Mouse (Mus musculus) midbrain, embryonic 14.5 days (tissue): ENCODE measurements around the gene Slc9a2. TPM values are rescaled to one million over a fixed set of nuclear protein-coding genes. Genes with fewer than 3 reads are reported as not detected.
"Not testable (repeated sequence)": the region's sequence is repeated elsewhere in the genome, so short reads cannot be mapped to it uniquely, and the experiment has no call there.

Experiments
- ATAC-seq: fragments of 200-750 bp; cut with Nextera tagmentation; 2 replicates; pipeline ENCODE4 v1.8.0; 2017; ENCODE audit warnings: moderate number of reproducible peaks, moderate library complexity; ENCODE audit not compliant: low FRiP score, low TSS enrichment
- DNase-seq: peaks from one replicate; pipeline ENCODE4 v3.0.0-alpha.2; 2015
- H3K27ac ChIP-seq: fragments of 300-500 bp; sonication (generic); replicated peaks from 2 replicates; pipeline ENCODE4 v1.5.1; 2014; ENCODE audit warnings: mild to moderate bottlenecking, low read depth, low read length, moderate library complexity
- H3K27me3 ChIP-seq: fragments of 300-500 bp; sonication (generic); 2 replicates; pipeline ENCODE4 v1.6.1; 2014; ENCODE audit warnings: low read length, control low read depth, mixed read lengths; ENCODE audit not compliant: control insufficient read depth, insufficient read depth
- H3K36me3 ChIP-seq: fragments of 300-500 bp; sonication (generic); 2 replicates; pipeline ENCODE4 v1.6.1; 2014; ENCODE audit warnings: low read length, control low read depth; ENCODE audit not compliant: control insufficient read depth, insufficient read depth
- H3K4me1 ChIP-seq: fragments of 300-500 bp; sonication (generic); 2 replicates; pipeline ENCODE4 v1.6.1; 2014; ENCODE audit warnings: mild to moderate bottlenecking, antibody characterized with exemption, low read length, control low read depth; ENCODE audit not compliant: control insufficient read depth, insufficient read depth
- H3K4me2 ChIP-seq: fragments of 300-500 bp; sonication (generic); 2 replicates; pipeline ENCODE4 v1.6.1; 2014; ENCODE audit warnings: mild to moderate bottlenecking, low read length, moderate library complexity
- H3K4me3 ChIP-seq: fragments of 300-500 bp; sonication (generic); replicated peaks from 2 replicates; pipeline ENCODE4 v1.5.1; 2014; ENCODE audit warnings: low read depth, low read length
- H3K9ac ChIP-seq: fragments of 300-500 bp; sonication (generic); replicated peaks from 2 replicates; pipeline ENCODE4 v1.6.1; 2014; ENCODE audit warnings: mild to moderate bottlenecking, low read length, moderate library complexity
- H3K9me3 ChIP-seq: fragments of 300-500 bp; sonication (generic); 2 replicates; pipeline ENCODE4 v1.6.1; 2016; ENCODE audit warnings: low read length, control low read depth, mixed read lengths; ENCODE audit not compliant: control insufficient read depth
- WGBS: fragments of 180-500 bp; shearing (Covaris S2); extraction: QIAGEN DNeasy Blood & Tissue Kit; methylation state at CpG from one replicate; pipeline ENCODE4 v1.1.7; 2014; 5-methylcytosine and 5-hydroxymethylcytosine counted together
- polyA plus RNA-seq: library from polyadenylated mRNA; unstranded; fragments of >200 nt; fragmentation: Nextera tagmentation; extraction: Ambion mirVana; gene quantifications from 2 replicates; pipeline ENCODE4 v1.2.1, GENCODE M21; 2014

Slc9a2 gene
- polyA plus RNA-seq, 1 experiment from 2014 or later = 0.05 TPM

- Histone ChIP-seq H3K9ac (no peak overlapping the region), H3K4me3 (no peak overlapping the region), H3K4me2 (no peak overlapping the region), H3K4me1 (no peaks in the 10 kb centered on the region), H3K9me3 (no peaks in the 10 kb centered on the region), H3K27ac (no peak overlapping the region), H3K36me3 (no peaks in the 10 kb centered on the region), H3K27me3 (no peaks in the 10 kb centered on the region)
- ATAC-seq (no peak), DNase-seq (no peak)
- 76% methylated on average over 9 of the region's 9 CpGs for WGBS
These were observed 20.9 kb upstream of the Slc9a2 start for GRCm38 (mm10) chr1:40659496-40659895.

GRCm38 (mm10) chr1:40660838-40661237 is 19.5 kb upstream of the Slc9a2 start:
- no peak overlapping the region for H3K9ac ChIP-seq
- 86% methylated on average over 6 of the region's 6 CpGs for WGBS
- no peak for ATAC-seq

GRCm38 (mm10) chr1:40665401-40666370 is 14.7 kb upstream of the Slc9a2 start:
- no peak for ATAC-seq
- no peak overlapping the region for H3K4me3 ChIP-seq

More at GRCm38 (mm10) chr1:40660838-40661237, 19.5 kb upstream of the Slc9a2 start:
- Histone ChIP-seq H3K4me3 (no peak overlapping the region), H3K9me3 (no peaks in the 10 kb centered on the region), H3K4me2 (no peak overlapping the region), H3K27ac (no peak overlapping the region), H3K27me3 (no peaks in the 10 kb centered on the region), H3K4me1 (no peaks in the 10 kb centered on the region), H3K36me3 (no peaks in the 10 kb centered on the region)
- no peak for DNase-seq

GRCm38 (mm10) chr1:40667442-40667841 is 12.9 kb upstream of the Slc9a2 start:
- H3K9ac ChIP-seq, H3K4me2 ChIP-seq, H3K27me3 ChIP-seq, ATAC-seq, H3K4me1 ChIP-seq, H3K36me3 ChIP-seq, H3K27ac ChIP-seq, H3K9me3 ChIP-seq, DNase-seq, H3K4me3 ChIP-seq: not testable (repeated sequence)
- 18% methylated on average over 3 of the region's 3 CpGs for WGBS

More at GRCm38 (mm10) chr1:40665401-40666370, 14.7 kb upstream of the Slc9a2 start:
- no peak overlapping the region for H3K9ac ChIP-seq
- no peaks in the 10 kb centered on the region for H3K27me3 ChIP-seq
- H3K4me2 ChIP-seq = no peak overlapping the region
- 39% methylated on average over 12 of the region's 12 CpGs for WGBS
- DNase-seq = no peak
- no peaks in the 10 kb centered on the region for H3K9me3 ChIP-seq
- H3K27ac ChIP-seq = no peak overlapping the region
- no peaks in the 10 kb centered on the region for H3K4me1 ChIP-seq
- H3K36me3 ChIP-seq = no peaks in the 10 kb centered on the region

GRCm38 (mm10) chr1:40670025-40670424 is 10.3 kb upstream of the Slc9a2 start:
- H3K4me3 ChIP-seq = no peak overlapping the region
- H3K9ac ChIP-seq = no peak overlapping the region
- 87% methylated on average over 3 of the region's 3 CpGs for WGBS
- H3K36me3 ChIP-seq = no peaks in the 10 kb centered on the region
- 0 out of 2 replicates have a peak, but pooled peaks cover 2% of the 10 kb centered on the region for H3K9me3 ChIP-seq
- H3K4me1 ChIP-seq = no peaks in the 10 kb centered on the region
- no peak for ATAC-seq
- DNase-seq = no peak
- H3K27ac ChIP-seq = no peak overlapping the region
- no peaks in the 10 kb centered on the region for H3K27me3 ChIP-seq
- H3K4me2 ChIP-seq = no peak overlapping the region

- DNase-seq = no peak
- H3K9me3 ChIP-seq = 0 out of 2 replicates have a peak, but pooled peaks cover 2% of the 10 kb centered on the region
- no peak overlapping the region for H3K4me2 ChIP-seq
- H3K9ac ChIP-seq = no peak overlapping the region
- H3K27ac ChIP-seq = no peak overlapping the region
- ATAC-seq = no peak
- H3K27me3 ChIP-seq = no peaks in the 10 kb centered on the region
- no peak overlapping the region for H3K4me3 ChIP-seq
- 91% methylated on average over 4 of the region's 4 CpGs for WGBS
- no peaks in the 10 kb centered on the region for H3K4me1 ChIP-seq
- no peaks in the 10 kb centered on the region for H3K36me3 ChIP-seq
These were observed 8.9 kb upstream of the Slc9a2 start for GRCm38 (mm10) chr1:40671490-40671889.

GRCm38 (mm10) chr1:40677306-40677705 is 3.1 kb upstream of the Slc9a2 start:
- Histone ChIP-seq H3K4me3 (no peak overlapping the region), H3K27me3 (peaks cover 34% of the 10 kb centered on the region), H3K4me1 (peaks cover 12% of the 10 kb centered on the region; the same call in 1 of the 2 replicates), H3K9ac (no peak overlapping the region), H3K36me3 (no peaks in the 10 kb centered on the region), H3K27ac (no peak overlapping the region), H3K9me3 (no peaks in the 10 kb centered on the region), H3K4me2 (no peak overlapping the region)
- 53% methylated on average over 5 of the region's 5 CpGs for WGBS
- DNase-seq = no peak
- ATAC-seq = no peak

GRCm38 (mm10) chr1:40680868-40681698 is 709 bp downstream of the Slc9a2 start:
- Histone ChIP-seq H3K9ac (peak overlapping the region; percentile 60), H3K9me3 (no peaks in the 10 kb centered on the region), H3K27me3 (peaks cover 48% of the 10 kb centered on the region), H3K36me3 (no peaks in the 10 kb centered on the region), H3K4me2 (peak overlapping the region; percentile 99), H3K27ac (no peak overlapping the region), H3K4me1 (peaks cover 12% of the 10 kb centered on the region; the same call in 1 of the 2 replicates), H3K4me3 (peak overlapping the region; percentile 63)
- WGBS = under 1% methylated on average over 71 of the region's 90 CpGs
- peak; percentile 66 for DNase-seq
- ATAC-seq = peak; percentile 71
